Mouse (Mus musculus) layer of hippocampus, adult 2 months (tissue): ENCODE measurements at regions not wholly inside any gene's neighbourhood (a gene's known extent, or its start where the extent isn't known, plus 50 kb on each side); places are given as distances from the start of the nearest gene placed in this dataset.

Experiments
- DNase-seq, 2 experiments: peaks; one replicate each; pipeline ENCODE4 v3.0.0; 2022; ENCODE audit warnings: low spot score in 2 of 2
- H3K27ac ChIP-seq: fragments of 200-600 bp; 2 replicates; pipeline ENCODE4 v1.8.1; 2022
- H3K4me3 ChIP-seq: fragments of 200-600 bp; 2 replicates; pipeline ENCODE4 v1.8.1; 2022; ENCODE audit warnings: mild to moderate bottlenecking
- CTCF ChIP-seq: fragments of 200-600 bp; conservative IDR thresholded peaks from 2 replicates; pipeline ENCODE4 v1.8.1; 2022; ENCODE audit warnings: antibody characterized with exemption, mild to moderate bottlenecking, moderate library complexity

GRCm38 (mm10) chr5:144678815-144679750, 82.5 kb downstream of the Tmem130 start:
- TF ChIP-seq CTCF, result no peak
- Histone ChIP-seq H3K27ac (no peak overlapping the region), H3K4me3 (no peak overlapping the region)
- no peak for DNase-seq

- DNase-seq, result no peak
- H3K4me3 ChIP-seq, result no peak overlapping the region
- TF ChIP-seq CTCF, result no peak
- no peak overlapping the region for H3K27ac ChIP-seq
Measured at GRCm38 (mm10) chr5:144684184-144684583, 77.4 kb downstream of the Tmem130 start.
